Mouse (Mus musculus) kidney, adult 9 months (tissue): ENCODE measurements at regions not wholly inside any gene's neighbourhood (a gene's known extent, or its start where the extent isn't known, plus 50 kb on each side); places are given as distances from the start of the nearest gene placed in this dataset.
A peak's percentile ranks its signal among the peaks of the same experiment; 100 is the strongest.
"Not testable (repeated sequence)": the region's sequence is repeated elsewhere in the genome, so short reads cannot be mapped to it uniquely, and the experiment has no call there.

Experiments used
- DNase-seq: peaks from one replicate; pipeline ENCODE4 v3.0.0; 2022

DNA sequence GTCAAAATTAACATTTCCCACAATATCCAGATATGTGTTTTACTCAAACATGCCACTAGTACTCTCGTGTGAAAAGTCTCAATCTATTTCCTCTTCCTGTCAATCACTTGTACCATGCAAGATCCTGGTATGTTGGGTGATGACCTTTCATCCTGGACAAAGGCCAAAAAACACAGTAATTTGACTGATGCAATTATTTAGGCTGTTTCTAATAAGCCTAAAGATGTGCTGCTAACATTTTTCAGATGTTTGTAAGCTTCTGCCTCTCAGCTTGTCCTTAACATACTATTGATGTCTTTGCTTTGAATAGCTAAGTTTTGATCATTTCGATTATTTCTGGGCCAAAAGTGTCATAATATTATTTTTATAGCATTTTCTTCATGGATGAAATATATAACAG, 418.4 kb upstream of the Arrdc4 start:
- DNase-seq, result no peak

DNA sequence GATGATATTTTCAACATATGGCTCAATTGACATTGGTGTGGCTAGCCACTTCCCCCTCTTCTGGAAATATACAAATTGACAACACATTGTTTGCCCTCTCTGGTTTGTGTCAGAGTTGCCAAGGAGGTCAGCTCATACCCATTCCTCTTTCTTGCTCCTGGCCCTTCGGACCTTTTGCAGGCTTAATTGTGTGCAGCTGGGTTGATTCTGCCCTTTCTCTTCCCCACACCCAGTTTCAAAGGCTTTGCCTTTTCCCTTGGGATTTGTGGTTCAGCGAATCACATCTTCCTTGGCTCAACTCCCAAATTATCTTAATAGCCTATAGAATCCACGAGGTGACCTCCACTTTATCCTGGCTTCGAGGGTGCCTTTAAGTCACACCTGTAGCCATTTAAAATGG, 412.9 kb upstream of the Arrdc4 start:
- no peak for DNase-seq

- DNase-seq, result no peak
Observed at GRCm38 (mm10) chr7:69142351-69142750, 393.3 kb upstream of the Arrdc4 start.

- DNase-seq, result no peak
Observed at GRCm38 (mm10) chr7:69133441-69133840, 384.4 kb upstream of the Arrdc4 start.

DNA sequence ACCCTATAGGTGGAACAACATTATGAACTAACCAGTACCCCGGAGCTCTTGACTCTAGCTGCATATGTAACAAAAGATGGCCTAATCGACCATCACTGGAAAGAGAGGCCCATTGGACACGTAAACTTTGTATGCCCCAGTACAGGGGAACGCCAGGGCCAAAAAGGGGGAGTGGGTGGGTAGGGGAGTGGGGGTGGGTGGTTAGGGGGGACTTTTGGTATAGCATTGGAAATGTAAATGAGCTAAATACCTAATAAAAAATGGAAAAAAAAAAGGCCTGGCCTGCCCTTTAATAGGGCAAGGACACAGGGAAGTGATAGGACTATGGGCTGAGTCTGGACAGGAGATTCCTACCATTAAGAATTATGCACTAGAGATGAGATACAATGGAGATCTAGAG, 352.7 kb upstream of the Arrdc4 start:
- DNase-seq, result not testable (repeated sequence)

GRCm38 (mm10) chr7:69097587-69098095, 348.6 kb upstream of the Arrdc4 start:
- DNase-seq, result no peak

DNA sequence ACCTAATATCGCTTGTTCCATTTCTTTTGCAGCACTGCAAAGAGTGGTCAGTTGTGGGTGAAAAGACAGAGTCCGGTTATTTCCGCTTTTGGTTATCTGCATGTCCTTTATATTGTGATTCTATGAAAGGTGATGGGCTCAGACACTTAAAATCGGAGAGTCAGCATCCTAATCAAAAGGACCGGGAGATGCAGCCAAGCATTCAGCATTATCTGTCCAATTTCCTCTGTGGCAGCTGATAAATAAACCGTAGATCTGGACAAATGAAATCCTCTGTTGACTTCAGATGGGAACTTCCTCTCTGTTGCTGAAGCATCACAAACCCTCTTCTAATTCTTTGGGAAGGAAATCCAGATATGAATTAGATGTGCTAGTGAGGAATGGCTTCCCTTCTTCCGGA, 325.7 kb upstream of the Arrdc4 start:
- DNase-seq, result peak; percentile 3

DNA sequence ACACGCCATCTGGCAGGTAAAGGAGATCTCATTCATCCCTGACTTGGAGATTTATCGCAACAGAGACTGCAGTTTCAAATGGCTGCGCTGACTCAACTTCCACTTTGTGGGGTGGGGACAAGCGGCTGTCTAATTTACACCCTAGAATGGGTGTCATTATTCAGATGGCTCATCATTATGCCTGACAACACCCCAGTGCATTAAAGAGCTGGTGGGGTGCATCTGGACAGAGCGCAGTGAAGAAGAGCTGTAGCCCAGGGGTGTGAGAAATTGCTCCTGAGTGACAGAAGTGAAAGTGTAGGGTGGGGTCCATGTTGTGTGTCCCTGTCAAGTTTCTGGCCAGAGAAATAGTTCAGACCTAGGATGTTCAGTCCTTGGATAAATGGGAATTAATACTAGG, 314.0 kb upstream of the Arrdc4 start:
- no peak for DNase-seq

DNA sequence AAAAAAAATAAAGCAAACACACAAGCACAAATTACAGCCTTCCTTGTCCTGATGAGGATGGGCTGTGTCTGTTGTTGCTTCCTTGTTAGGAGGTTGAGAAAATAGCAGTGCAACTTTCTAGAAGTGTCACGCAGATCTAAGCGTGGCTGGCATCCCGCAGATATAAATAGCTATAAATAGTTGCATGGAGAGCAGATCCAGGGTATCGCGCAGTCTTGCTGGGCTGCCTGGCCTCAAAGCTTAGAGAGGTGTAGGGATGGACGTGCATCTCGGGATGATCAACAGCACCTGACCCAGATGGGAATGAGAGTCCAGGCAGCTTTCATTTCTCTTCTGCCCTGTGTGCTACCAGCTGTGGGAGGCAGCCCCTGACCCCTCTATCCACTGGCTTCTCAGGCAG, 313.5 kb upstream of the Arrdc4 start:
- no peak for DNase-seq

- DNase-seq, result no peak
Observed at GRCm38 (mm10) chr7:69062094-69062493, 313.1 kb upstream of the Arrdc4 start.

DNA sequence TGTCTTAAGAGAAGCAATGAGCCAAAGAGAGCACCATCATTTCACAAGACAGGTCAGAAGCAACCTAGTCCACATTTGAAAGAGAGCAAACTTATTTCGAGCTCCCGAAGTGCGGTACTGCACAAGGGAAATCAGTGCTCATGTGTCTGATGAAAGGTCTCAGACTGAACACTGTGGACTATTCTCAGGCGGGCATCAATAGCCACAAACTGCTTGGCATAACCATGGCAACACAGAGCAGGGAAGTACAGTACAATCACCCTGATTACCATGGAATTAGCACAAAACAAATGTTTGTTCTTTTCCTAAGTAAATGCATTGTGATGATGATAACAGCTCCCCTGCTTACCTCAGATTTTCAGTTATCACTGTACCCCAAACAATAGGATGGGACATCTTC, 312.2 kb upstream of the Arrdc4 start:
- no peak for DNase-seq

- DNase-seq, result no peak
Observed at GRCm38 (mm10) chr7:69016575-69016974, 267.5 kb upstream of the Arrdc4 start.

DNA sequence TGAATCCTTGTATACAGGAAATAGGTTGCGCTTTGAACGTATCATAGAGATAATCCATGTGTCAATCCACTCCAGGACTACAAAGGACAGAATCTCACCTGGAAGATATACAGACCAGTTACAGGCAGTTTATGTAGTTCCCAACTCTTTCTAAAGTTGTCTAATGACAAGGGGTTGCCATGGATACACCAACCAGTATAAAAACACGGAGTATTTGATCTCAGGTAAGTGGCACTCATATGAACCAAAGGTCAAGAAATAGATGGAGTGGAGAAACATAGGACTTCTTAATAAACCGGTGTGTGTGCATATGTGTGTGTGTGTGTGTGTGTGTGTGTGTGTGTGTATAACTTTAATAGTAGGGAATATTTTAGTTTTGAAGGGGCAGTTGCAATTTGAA, 266.0 kb upstream of the Arrdc4 start:
- DNase-seq, result no peak

GRCm38 (mm10) chr7:69007237-69007636, 258.2 kb upstream of the Arrdc4 start:
- no peak for DNase-seq

- DNase-seq, result no peak
Observed at GRCm38 (mm10) chr7:68988061-68988460, 239.0 kb upstream of the Arrdc4 start.

DNA sequence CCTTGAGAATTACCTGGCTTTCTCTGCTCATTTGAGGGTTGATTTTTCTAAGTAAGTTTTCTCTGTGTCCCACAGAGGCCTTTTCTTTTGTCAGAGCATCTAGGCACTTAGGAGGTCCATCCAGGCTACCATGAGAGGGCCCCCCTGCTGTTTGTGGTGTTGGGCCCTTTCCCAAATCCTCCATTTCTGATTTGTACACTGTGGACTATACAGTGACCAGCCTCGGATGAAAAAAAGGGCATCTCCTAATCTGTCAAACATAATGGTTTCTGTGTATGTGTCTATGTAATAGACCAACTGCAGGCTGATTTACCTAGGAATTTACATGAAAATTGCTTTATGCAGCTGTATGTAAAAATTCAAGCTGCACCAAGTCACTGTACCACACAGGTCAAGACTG, 234.9 kb upstream of the Arrdc4 start:
- DNase-seq, result no peak

GRCm38 (mm10) chr7:68982914-68983502, 234.0 kb upstream of the Arrdc4 start:
- DNase-seq, result no peak

DNA sequence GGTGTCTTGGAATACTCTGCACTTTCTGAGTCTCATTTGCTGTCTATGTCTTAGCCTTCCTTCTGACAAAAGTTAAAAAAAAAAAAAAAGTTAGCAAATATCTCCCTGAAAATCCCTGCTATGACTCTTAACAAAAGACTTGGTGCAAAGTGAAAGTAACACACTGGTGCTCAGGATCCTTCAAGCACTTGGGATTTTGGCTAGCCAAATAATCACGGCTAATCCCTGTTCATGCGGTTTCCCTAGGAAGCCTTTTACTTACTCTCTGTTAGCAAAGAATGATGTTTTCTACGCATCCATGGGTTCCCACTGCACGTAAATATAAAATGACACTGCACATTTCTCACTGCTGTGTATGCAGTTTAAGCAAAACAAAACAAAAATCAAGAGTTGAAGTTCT, 229.5 kb upstream of the Arrdc4 start:
- DNase-seq, result peak; percentile 17

- peak; percentile 81 for DNase-seq
Observed at GRCm38 (mm10) chr7:68976813-68977752, 228.0 kb upstream of the Arrdc4 start.

- peak; percentile 91 for DNase-seq
Observed at GRCm38 (mm10) chr7:68975956-68976355, 226.9 kb upstream of the Arrdc4 start.

DNA sequence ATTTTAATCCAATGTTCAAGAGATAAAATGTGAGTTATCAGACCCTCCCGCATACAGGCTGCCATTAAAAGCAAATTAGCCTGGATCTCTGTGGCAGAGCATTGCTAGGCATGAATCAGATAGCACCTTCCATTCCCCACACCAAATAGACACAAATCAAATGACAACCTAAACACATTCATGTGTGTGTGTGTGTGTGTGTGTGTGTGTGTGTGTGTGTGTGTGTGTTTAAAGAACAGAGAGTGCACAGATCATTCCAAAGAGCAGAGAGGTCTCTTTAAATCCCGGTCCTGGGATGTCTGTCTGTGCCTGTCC, 226.5 kb upstream of the Arrdc4 start:
- DNase-seq, result no peak

- DNase-seq, result peak; percentile 79
Observed at GRCm38 (mm10) chr7:68974761-68975579, 225.9 kb upstream of the Arrdc4 start.
